Mouse (Mus musculus): ENCODE measurements around the gene Mterf1a.
A peak's percentile ranks its signal among the peaks of the same experiment; 100 is the strongest.
"Not testable (repeated sequence)": the region's sequence is repeated elsewhere in the genome, so short reads cannot be mapped to it uniquely, and the experiment has no call there.

Gene Mterf1a

GRCm38 (mm10) chr5:3893459-3894293 lies at the start of gene Mterf1a:
TSS of gene Mterf1a (minus strand) at chr5:3893933.
- DNase-seq: peak; percentile 20

GRCm38 (mm10) chr5:3943169-3943568 lies 49.4 kb upstream of the Mterf1a start:
- not testable (repeated sequence) for DNase-seq

DNA sequence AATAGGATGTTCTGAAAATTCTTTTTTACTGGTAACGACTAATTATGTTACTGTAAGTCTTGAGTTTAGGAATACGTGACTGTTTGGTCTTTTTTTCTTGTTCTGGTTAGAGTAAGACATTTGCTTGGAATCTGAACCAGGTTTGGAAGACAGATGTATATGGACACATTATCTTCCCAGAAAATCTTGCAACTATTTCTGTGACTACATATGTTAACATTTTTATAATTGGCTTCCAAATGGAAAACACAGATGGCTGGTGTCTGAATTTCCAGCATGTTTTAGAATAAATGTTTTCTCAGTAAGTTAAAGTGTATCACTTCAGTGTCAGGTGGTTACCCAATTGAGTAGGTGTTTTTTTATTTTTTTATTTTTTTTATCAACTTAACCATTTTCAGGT lies 47.5 kb upstream of the Mterf1a start:
- DNase-seq: no peak

GRCm38 (mm10) chr5:3939335-3939734 lies 45.6 kb upstream of the Mterf1a start:
- no peak for DNase-seq

DNA sequence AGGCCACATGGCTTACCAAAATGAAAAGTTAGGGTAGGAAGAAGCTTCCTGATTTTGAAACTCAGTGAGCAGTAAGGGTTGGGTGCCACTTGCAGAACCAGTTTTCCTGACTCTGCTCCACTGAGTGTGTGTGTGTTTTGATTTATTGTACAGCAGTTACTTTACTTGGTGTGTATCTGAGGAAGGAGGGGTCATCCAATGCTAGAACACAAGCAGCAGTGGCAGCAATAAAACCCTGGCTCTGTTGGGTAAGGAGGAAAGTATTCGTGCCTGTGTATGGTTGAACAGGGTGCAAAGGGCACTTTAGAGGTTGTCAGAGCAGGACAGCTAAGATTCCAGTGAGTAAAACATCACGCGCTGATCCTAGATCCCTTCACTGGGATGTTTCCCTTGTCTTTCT lies 45.2 kb upstream of the Mterf1a start:
- no peak for DNase-seq

DNA sequence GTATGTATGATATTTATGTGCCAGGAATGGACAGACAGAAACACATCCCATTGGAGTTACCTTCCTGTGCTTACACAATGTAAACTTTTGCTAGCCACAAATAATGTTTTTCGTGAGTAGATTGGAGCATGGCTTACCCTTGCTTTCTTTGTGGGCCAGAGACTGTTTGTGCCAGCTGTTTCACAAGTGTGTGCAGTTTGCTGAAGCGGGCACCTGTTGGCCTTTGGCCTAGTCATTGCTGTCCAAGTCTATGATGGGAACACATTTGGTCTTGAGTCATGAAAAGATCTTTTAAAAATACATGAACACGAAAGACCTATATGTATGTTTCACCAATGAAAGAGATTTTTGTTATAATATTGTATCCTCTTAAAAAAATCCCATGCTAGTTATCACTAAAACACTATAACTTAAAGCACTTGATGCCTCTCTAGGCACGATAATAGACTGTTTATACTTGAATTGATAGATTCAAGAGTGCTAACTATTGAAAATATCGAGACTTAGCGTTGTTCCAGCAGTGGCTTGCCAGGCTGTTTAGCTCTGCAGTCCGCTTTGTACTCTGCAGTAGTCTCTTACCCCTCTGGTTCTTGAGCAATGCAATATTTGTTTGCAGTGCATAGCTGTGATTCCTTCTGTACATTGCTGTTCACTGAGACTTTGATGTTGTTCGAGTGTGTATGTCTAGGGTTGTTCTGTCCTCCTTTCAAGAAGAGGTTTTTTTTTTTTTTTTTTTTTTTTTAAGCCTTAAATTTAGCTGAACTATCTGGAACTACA lies 42.2 kb upstream of the Mterf1a start:
- no peak for DNase-seq

DNA sequence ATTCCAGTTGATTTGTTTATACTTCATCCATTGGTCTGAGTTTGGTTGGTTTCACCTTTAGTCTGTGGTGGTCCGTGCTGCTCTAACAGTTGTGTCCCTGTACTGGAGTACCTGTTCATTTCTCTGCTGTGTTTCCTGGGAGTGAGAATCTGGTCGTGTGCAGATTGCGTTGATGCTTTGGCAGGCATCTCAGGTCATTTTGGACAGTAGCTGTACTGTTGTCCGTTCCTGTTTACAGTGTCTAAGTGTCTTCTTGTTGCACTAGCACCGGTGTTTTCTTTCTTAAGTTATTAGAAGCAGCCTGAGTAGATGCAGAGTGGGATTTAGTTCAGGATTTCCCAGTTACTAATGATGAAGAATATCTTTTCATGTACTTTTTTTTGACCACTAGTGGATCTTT lies 41.5 kb upstream of the Mterf1a start:
- no peak for DNase-seq

GRCm38 (mm10) chr5:3933551-3933950 lies 39.8 kb upstream of the Mterf1a start:
- no peak for DNase-seq

DNA sequence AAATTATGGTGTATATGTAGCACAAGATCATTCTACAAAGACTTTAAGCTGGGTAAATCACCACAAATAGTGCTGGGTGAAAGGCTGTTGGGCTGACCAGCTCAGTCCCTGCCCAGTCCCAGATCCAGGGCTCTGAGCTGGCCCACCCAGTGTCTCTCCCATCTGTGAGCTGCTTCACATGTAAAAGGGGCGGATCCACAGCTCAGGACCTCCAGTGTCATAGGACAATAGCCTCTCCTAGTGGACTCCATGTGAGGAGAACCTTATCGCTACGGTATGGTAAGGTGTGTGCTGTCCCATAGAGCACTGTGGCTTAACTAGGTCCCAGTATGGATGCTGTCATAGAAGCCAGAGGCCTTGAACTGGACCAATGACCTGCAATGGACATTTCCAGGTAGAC lies 37.9 kb upstream of the Mterf1a start:
- DNase-seq: no peak

DNA sequence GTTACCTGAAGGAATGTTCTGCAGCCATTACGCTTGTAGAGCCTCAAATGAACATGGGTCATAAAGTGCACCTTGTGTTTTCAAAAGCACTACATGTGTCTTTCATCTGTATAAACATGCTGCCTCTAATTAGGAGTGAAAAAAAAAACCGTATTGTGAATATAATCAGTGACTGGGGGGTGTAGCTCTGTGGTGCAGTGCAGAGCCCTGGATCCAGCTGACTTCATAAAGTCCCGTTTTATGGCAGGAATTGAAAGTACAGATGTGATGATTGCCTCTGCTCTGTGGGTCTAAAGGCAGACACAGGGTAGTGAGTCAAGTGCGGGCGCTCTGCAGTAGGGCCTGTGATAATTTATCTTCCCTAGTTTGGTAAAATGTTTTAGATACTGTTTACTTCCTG lies 37.0 kb upstream of the Mterf1a start:
- no peak for DNase-seq

DNA sequence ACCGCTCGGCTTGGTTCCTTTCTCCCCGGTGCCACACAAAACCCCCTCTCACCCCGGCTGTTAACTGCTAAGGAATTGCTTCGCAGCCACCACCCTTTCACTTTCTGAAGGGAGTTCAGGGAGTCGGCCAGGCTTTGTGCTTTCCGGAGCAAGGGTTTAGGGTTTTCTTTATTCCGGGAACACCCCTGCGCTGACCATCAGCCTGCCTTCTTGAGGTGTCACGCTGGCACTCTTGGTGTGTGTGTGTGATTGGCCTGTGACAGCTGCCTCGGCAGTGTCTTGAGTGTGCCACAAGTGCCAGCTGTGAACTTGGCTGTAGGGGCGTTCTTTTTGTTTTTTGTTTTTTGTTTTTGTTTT lies 34.9 kb upstream of the Mterf1a start:
- DNase-seq: peak; percentile 58

- peak; percentile 65 for DNase-seq
Measured at GRCm38 (mm10) chr5:3927801-3928689, 34.3 kb upstream of the Mterf1a start, which contains the start of gene Akap9. TSS of gene Akap9 (plus strand) at chr5:3928054.

GRCm38 (mm10) chr5:3926666-3927065 lies 32.9 kb upstream of the Mterf1a start:
- DNase-seq: no peak

DNA sequence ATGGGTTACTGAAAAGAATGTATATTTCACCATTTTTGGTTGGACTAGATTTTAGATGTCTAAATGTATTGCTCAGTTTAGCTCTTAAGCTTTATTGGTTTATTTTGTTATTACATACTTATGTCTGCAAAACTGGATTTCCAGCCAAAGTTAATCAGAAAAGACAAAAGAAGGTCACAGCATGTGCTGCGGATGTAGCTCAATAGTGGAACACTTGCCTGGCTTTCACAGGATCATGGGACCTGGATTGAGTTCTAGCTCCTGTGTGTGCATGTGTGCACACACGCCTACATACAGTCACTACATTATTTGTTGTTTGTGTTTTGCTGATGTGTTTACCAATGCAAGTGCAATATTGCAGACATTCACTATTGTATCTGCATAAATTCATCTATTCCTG lies 28.6 kb upstream of the Mterf1a start:
- DNase-seq: no peak

DNA sequence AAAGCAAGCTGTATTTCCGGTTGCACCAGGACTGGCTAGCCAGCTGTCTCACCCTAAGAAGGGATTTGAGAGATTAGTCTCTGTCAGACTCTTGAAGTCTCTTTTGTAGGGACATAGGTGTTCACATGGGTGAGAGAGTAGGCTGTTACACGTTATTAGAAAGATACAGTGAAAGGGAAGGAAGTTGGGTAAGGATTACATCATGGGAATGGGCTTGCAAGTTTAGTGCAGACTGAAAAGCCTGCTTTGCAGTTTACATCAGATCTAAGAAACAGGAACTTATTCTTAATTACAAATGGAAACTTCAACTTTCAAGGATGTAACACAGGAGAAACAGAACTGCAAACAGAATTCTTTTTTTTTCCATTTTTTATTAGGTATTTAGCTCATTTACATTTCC lies 11.7 kb upstream of the Mterf1a start:
- DNase-seq: no peak

- not testable (repeated sequence) for DNase-seq
Measured at GRCm38 (mm10) chr5:3894294-3894619, 524 bp upstream of the Mterf1a start.

DNA sequence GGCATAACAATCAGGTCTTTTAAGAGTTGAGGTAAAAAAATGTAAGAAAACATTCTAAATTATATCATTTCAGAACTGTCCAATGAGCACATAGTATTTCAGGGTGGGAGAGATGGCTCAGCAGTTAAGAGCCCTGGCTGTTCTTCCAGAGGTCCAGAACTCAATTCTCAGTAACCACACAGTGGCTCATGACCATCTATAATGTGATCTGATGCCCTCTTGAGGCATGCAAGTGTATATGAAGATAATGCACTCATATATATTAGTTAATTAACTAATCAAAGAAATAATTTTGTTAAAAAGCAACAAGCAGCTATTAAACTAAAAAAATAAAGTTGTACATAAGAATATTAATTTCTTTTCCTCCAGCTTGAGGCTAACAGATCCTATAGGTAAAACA lies 4.5 kb downstream of the Mterf1a start:
- DNase-seq: no peak

GRCm38 (mm10) chr5:3886862-3887261 lies 6.9 kb downstream of the Mterf1a start:
- not testable (repeated sequence) for DNase-seq

GRCm38 (mm10) chr5:3873485-3873884 lies 20.2 kb downstream of the Mterf1a start:
- DNase-seq: no peak

GRCm38 (mm10) chr5:3872348-3872747 lies 21.4 kb downstream of the Mterf1a start:
- no peak for DNase-seq

DNA sequence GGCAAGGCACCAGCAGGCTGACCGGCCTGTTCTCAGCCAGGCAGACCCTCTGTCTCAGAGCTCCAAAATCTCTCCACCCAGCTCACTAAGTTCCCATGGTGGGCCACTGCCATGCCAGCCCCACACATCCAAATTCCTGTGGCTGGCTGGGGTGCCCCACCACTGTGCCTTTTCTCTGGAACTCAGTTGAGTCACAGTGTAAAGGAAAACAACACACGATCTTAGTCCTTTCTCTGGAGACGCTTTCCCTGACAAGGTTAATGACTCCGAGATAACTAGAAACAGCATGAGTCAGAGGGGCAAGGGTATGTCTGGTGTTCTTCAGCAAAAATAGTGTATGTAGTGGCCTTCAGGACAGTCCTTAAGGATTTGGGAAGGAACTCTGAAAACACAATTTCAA lies 23.6 kb downstream of the Mterf1a start:
- DNase-seq: no peak

- peak; percentile 1 for DNase-seq
Measured at GRCm38 (mm10) chr5:3845026-3845425, 48.7 kb downstream of the Mterf1a start, which contains the start of gene Lrrd1. TSS of gene Lrrd1 (plus strand) at chr5:3845173.
